Mouse (Mus musculus): ENCODE measurements at regions not wholly inside any gene's neighbourhood (a gene's known extent, or its start where the extent isn't known, plus 50 kb on each side); places are given as distances from the start of the nearest gene placed in this dataset.

DNA sequence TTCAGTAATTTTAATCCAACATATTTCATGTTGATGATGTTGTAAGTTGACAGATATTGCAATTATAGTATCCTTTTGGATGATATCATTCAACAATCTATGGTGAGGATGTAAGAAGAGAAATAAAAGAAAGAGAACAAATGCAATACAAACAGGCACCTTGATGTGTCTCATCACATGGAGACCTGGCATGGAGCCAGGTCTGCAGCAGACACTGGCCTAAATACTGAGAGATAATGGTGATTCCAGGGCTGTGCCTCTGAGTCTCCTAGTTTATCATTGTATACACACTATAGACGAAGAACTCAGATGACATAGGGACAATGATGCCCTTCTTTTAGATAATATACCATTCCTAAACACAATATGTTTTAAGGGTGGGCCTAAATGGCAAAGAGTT, 1068.5 kb upstream of the Klhl29 start:
- no peak for DNase-seq

DNA sequence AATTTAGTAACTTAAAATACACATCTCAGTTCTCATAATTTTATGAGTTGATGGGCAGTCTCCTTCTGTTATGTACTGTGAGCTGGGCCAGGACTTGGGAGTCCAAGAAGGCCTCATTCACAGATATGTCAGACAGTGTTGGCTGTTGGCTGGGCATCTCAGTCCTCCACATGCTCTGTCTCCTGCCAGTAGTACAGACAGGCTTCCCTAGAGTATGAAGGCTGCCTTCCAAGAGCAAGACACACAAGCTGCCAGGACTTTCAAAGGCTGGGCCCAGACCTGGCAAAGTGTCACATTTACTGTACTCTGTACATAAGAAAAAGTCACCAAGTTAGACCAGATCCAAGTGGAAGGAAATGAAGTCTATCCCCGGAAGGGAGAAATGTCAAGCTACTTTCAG, 1042.3 kb upstream of the Klhl29 start:
- DNase-seq, result peak; percentile 0

DNA sequence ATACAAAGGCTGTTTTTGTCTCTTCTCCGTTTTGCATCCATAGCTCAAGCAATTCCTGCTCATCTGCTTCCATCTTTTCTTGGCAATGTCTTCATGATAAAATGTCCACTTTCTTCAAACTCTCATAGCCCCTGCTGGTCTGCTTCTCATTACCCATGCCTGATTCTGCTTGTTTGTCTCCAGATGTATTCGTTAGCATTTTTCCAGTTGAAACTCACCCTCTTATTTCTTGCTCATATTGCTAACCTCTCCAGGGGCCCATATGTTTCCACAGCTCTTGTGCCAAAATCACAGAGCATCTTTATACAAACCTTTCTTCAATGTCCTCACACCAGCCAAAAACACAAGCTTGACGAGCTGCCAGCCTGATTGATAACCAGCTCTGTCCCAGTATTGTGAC, 1025.1 kb upstream of the Klhl29 start:
- no peak for DNase-seq

DNA sequence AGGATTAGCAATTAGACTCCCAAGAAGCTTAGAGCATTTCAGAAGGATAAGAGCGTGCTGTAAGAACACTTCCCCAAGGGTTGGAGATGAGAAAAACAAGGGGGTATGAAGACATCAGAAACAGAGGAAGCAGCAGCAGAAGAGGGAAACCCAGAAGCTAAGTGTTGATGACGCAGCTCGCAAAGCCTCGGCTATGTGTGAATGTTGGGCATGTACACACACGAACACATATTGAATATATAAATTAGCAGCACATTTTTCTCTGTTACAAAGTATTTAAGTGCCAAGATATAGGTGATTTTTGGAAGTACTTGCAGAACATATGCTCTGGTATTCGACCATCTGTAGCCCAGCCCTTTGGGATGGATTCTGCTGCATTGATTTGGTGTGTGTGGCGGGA, 1006.4 kb upstream of the Klhl29 start:
- DNase-seq, result no peak

DNA sequence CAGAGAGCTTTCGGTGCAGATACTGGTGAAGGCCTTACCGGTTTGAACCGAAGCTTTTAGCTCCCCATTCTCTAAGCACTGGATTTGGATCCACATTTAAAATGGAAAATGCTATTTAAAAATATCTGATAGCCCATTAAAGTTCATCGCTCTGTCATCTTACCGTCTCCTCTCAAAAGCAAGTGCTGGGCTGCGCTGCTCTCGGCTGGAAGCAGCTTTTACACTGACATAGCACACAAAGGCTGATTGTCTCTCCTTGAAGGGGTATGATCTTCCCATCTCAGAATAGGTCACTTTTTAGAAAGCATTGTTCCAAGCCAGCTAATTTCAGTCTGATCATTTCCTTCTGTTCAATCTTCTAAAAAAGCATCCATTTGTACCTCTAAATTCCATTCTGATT, 992.1 kb upstream of the Klhl29 start:
- no peak for DNase-seq

Measured in kidney, postnatal 14 days (tissue).